Mouse (Mus musculus): ENCODE measurements around the gene Cab39l. TPM values are rescaled to one million over a fixed set of nuclear protein-coding genes. Genes with fewer than 3 reads are reported as not detected.

Gene Cab39l
- total and polyA plus RNA-seq, 3 experiments, result 19.9 to 49.2 (median 33.1) TPM

- in situ Hi-C loops (cut with MboI; ENCODE audit: low pct_ligation_motif_present, low pct_unique_long_range_greater_than_20kb, low sequenced_read_pairs) (no loop called here), dilution Hi-C loops (cut with MboI; ENCODE audit: extremely low pct_ligation_motif_present, extremely low pct_unique_long_range_greater_than_20kb, low sequenced_read_pairs) (no loop called here)
- H3K79me2 ChIP-seq (replicated peaks; ENCODE audit: control insufficient read depth, extremely low read depth, insufficient read depth, poor library complexity, severe bottlenecking), result no peaks in the 10 kb centered on the region
- peaks cover 2 to 40% of the 10 kb centered on the region in 2 experiments for H3K36me3 ChIP-seq (replicated peaks in 1 of 2; ENCODE audit: control insufficient read depth in 1 of 2, insufficient read depth in 1 of 2, low read length in 1 of 2)
- H3K27ac ChIP-seq (ENCODE audit: insufficient read depth, low read depth), result no peak within 1 kb of the TSS
- TF ChIP-seq NELFE (IDR thresholded peaks at IDR 0.05; ENCODE audit: low read depth, low read length), result no peak
- no peak for TF ChIP-seq ZKSCAN1 (IDR thresholded peaks at IDR 0.05; ENCODE audit: borderline replicate concordance, low read depth, low read length)
- no peak for TF ChIP-seq SMC3 (IDR thresholded peaks at IDR 0.05; ENCODE audit: low read depth, low read length)
- no peak for TF ChIP-seq MYC (IDR thresholded peaks at IDR 0.05; ENCODE audit: low read depth, low read length)
- TF ChIP-seq NRF1 (IDR thresholded peaks at IDR 0.05; ENCODE audit: low read depth, low read length), result no peak
- no peak for TF ChIP-seq ZMIZ1 (IDR thresholded peaks at IDR 0.05; ENCODE audit: low read depth, low read length)
- no peak for TF ChIP-seq EP300 (IDR thresholded peaks at IDR 0.05; ENCODE audit: low read length)
- TF ChIP-seq PAX5 (IDR thresholded peaks at IDR 0.05; ENCODE audit: low read length), result no peak
- no peak for TF ChIP-seq MAFK (IDR thresholded peaks at IDR 0.05; ENCODE audit: insufficient replicate concordance, low read length)
- no peak for TF ChIP-seq UBTF (IDR thresholded peaks at IDR 0.05; ENCODE audit: low read depth, low read length)
- no peak for TF ChIP-seq MEF2A (IDR thresholded peaks at IDR 0.05; ENCODE audit: borderline replicate concordance, low read depth, low read length)
- no peak for TF ChIP-seq MXI1 (IDR thresholded peaks at IDR 0.05; ENCODE audit: low read depth, low read length)
- no peak for TF ChIP-seq SIN3A (IDR thresholded peaks at IDR 0.05; ENCODE audit: low read length)
- no peak for TF ChIP-seq GABPA (IDR thresholded peaks at IDR 0.05; ENCODE audit: insufficient replicate concordance, low read depth, low read length)
- TF ChIP-seq CHD1 (IDR thresholded peaks at IDR 0.05; ENCODE audit: low read depth, low read length), result no peak
- no peak for TF ChIP-seq POLR2AphosphoS2 (IDR thresholded peaks at IDR 0.05; ENCODE audit: low read depth, low read length)
- DNase-seq (ENCODE audit: extremely low read depth), result no peak
- H3K4me2 ChIP-seq (ENCODE audit: insufficient read depth, low read depth, poor library complexity, severe bottlenecking), result no peak within 1 kb of the TSS
- no peak within 1 kb of the TSS for H3K4me3 ChIP-seq (replicated peaks in 1 of 3; ENCODE audit: low read depth in 2 of 3, low read length in 2 of 3, poor library complexity in 1 of 3)
- no peaks in the 10 kb centered on the region for H3K27me3 ChIP-seq (replicated peaks)
- H3K9ac ChIP-seq (ENCODE audit: insufficient read depth, low read depth), result no peak within 1 kb of the TSS
- H3K4me1 ChIP-seq (ENCODE audit: control insufficient read depth in 1 of 2, insufficient read depth in 2 of 2), result peaks cover 10 to 22% of the 10 kb centered on the region in 2 experiments; a peak in 3 of 4 replicates
- no peaks in the 10 kb centered on the region for H3K9me3 ChIP-seq (replicated peaks; ENCODE audit: low read length)
Observed at GRCm38 (mm10) chr14:59395281-59395680, 45.5 kb upstream of the Cab39l start, which contains the start of gene Phf11c. Gene Phf11c (minus strand): TSS chr14:59395381.

DNA sequence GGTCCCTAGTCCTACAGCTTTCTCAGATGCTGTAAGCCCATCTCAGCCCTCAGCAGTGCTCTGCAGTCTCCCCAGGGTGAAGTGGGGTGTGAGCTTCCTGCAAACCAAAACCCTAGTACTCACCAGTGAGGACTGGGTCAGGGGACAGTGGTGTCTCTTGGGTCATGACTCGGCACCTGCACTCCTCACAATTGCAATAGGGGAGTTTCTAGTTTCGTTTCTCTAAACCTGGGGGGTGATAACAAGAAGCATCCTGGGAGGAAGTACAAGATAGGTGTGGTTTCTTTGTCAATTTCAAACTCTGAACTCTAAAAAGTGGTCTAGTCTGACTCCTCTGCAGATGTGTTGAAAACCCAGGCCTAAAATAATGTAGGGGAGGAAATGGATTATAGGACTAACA lies 43.8 kb upstream of the Cab39l start:
- Histone ChIP-seq H3K79me2 (replicated peaks; ENCODE audit: control insufficient read depth, extremely low read depth, insufficient read depth, poor library complexity, severe bottlenecking) (no peaks in the 10 kb centered on the region), H3K4me2 (ENCODE audit: insufficient read depth, low read depth, poor library complexity, severe bottlenecking) (peak overlapping the region; percentile 55), H3K36me3 (replicated peaks in 1 of 2; ENCODE audit: control insufficient read depth in 1 of 2, insufficient read depth in 1 of 2, low read length in 1 of 2) (peaks cover 10 to 44% of the 10 kb centered on the region in 2 experiments), H3K27ac (ENCODE audit: insufficient read depth, low read depth) (peak overlapping the region; percentile 41), H3K9ac (ENCODE audit: insufficient read depth, low read depth) (no peak overlapping the region), H3K27me3 (replicated peaks) (no peaks in the 10 kb centered on the region), H3K4me3 (replicated peaks in 1 of 3; ENCODE audit: low read depth in 2 of 3, low read length in 2 of 3, poor library complexity in 1 of 3) (peak overlapping the region in 1 of 3 experiments; percentile 4), H3K4me1 (ENCODE audit: control insufficient read depth in 1 of 2, insufficient read depth in 2 of 2) (peaks cover 10 to 22% of the 10 kb centered on the region in 2 experiments; a peak in 3 of 4 replicates), H3K9me3 (replicated peaks; ENCODE audit: low read length) (no peaks in the 10 kb centered on the region)
- dilution Hi-C loops (cut with MboI; ENCODE audit: extremely low pct_ligation_motif_present, extremely low pct_unique_long_range_greater_than_20kb, low sequenced_read_pairs), result no loop called here
- TF ChIP-seq BHLHE40 (IDR thresholded peaks at IDR 0.05; ENCODE audit: low read depth, low read length) (peak; percentile 87), JUND (conservative IDR thresholded peaks at IDR 0.05; ENCODE audit: low read depth, low read length) (0 out of 2 replicates have a peak, but pooled peaks have one; percentile 12), PAX5 (IDR thresholded peaks at IDR 0.05; ENCODE audit: low read length) (no peak), HCFC1 (IDR thresholded peaks at IDR 0.05; ENCODE audit: low read depth, low read length) (0 out of 2 replicates have a peak, but pooled peaks have one; percentile 23), MAFK (IDR thresholded peaks at IDR 0.05; ENCODE audit: insufficient replicate concordance, low read length) (peak; percentile 44; the same call in 1 of the 2 replicates), ZKSCAN1 (IDR thresholded peaks at IDR 0.05; ENCODE audit: borderline replicate concordance, low read depth, low read length) (no peak), POLR2A (IDR thresholded peaks at IDR 0.05; ENCODE audit: low read depth, low read length) (peak; percentile 30; the same call in 1 of the 2 replicates), IRF4 (IDR thresholded peaks at IDR 0.05; ENCODE audit: low read depth, low read length) (peak; percentile 84), ELF1 (IDR thresholded peaks at IDR 0.05; ENCODE audit: low read depth, low read length) (peak; percentile 25; the same call in 1 of the 2 replicates), RCOR1 (conservative IDR thresholded peaks at IDR 0.05; ENCODE audit: low read depth, low read length) (no peak), MAX (IDR thresholded peaks at IDR 0.05; ENCODE audit: low read length) (no peak), CHD1 (IDR thresholded peaks at IDR 0.05; ENCODE audit: low read depth, low read length) (no peak), TCF12 (IDR thresholded peaks at IDR 0.05; ENCODE audit: low read depth, low read length) (peak; percentile 49; the same call in 1 of the 2 replicates), EP300 (IDR thresholded peaks at IDR 0.05; ENCODE audit: low read length) (peak; percentile 75), ETS1 (conservative IDR thresholded peaks at IDR 0.05; ENCODE audit: low read depth, low read length) (peak; percentile 70), RAD21 (IDR thresholded peaks at IDR 0.05; ENCODE audit: low read depth, low read length) (no peak; the same call in 1 of the 2 replicates), SIN3A (IDR thresholded peaks at IDR 0.05; ENCODE audit: low read length) (peak; percentile 56; the same call in 1 of the 2 replicates), MEF2A (IDR thresholded peaks at IDR 0.05; ENCODE audit: borderline replicate concordance, low read depth, low read length) (0 out of 2 replicates have a peak, but pooled peaks have one; percentile 32), POLR2AphosphoS2 (IDR thresholded peaks at IDR 0.05; ENCODE audit: low read depth, low read length) (no peak)
- peak; percentile 88 for DNase-seq (ENCODE audit: extremely low read depth)
- in situ Hi-C loops (cut with MboI; ENCODE audit: low pct_ligation_motif_present, low pct_unique_long_range_greater_than_20kb, low sequenced_read_pairs), result no loop called here
